Mouse (Mus musculus) frontal cortex, adult 2 months (tissue): ENCODE measurements around the gene Odf4. TPM values are rescaled to one million over a fixed set of nuclear protein-coding genes. Genes with fewer than 3 reads are reported as not detected.
A peak's percentile ranks its signal among the peaks of the same experiment; 100 is the strongest.

Experiments
- DNase-seq, 2 experiments: peaks; one replicate each; pipeline ENCODE4 v3.0.0; 2022; ENCODE audit warnings: low spot score in 1 of 2; ENCODE audit errors: extremely low spot score in 1 of 2
- polyA plus RNA-seq: library from polyadenylated mRNA; depleted of rRNA; stranded (reverse); fragments of >200 nt; gene quantifications from 2 replicates; pipeline ENCODE4 v1.2.3, GENCODE M21; 2012; rRNA removed

Odf4 gene
- polyA plus RNA-seq, 1 experiment, result 0.82 TPM

GRCm38 (mm10) chr11:68883843-68884242 is 43.0 kb downstream of the Odf4 start:
- no peak for DNase-seq

GRCm38 (mm10) chr11:68882107-68882506 is 44.8 kb downstream of the Odf4 start:
- DNase-seq, result no peak

DNA sequence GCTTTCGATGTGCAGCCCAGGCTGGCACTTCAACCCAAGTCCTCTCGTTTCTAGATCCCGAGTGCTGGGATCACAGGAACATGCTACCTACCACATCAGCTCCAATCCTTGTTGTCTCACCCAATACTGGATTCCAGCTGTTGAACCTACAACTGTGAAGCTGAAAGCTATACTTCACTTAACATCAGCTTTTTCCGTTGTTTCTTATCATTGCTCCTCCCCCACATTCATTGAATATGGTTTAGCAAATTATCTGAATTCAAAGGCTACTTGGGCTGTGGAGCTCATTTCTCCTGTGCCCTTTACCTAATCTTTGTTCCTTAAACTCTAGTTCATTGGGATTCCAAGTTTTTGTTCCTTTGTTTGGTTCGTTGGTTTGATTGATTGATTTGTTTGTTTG is 48.1 kb downstream of the Odf4 start:
- no peak for DNase-seq

GRCm38 (mm10) chr11:68874841-68875240 is 52.0 kb downstream of the Odf4 start:
- DNase-seq, result peak in 1 of 2 experiments; percentile 83

Other genes starting within 250 kb of the Odf4 start
- gene Myh10, start 235.5 kb downstream of the Odf4 start, polyA plus RNA-seq, result 137 and 141 TPM in 2 replicates
- gene Ndel1, start 55.2 kb downstream of the Odf4 start, polyA plus RNA-seq, result 99.0 and 114 TPM in 2 replicates
- gene Rnf222, start 38.5 kb downstream of the Odf4 start, polyA plus RNA-seq, result 0.02 TPM in 1 of 2 replicates, not detected in the other
- gene Rpl26, start 25.5 kb downstream of the Odf4 start, polyA plus RNA-seq, result 1,561 and 1,707 TPM in 2 replicates
- 17.6 and 23.9 TPM in 2 replicates for gene Arhgef15, start 30.4 kb upstream of the Odf4 start, polyA plus RNA-seq
- 15.3 and 15.5 TPM in 2 replicates for gene Slc25a35, start 41.0 kb upstream of the Odf4 start, polyA plus RNA-seq
- gene Rangrf, start 48.1 kb upstream of the Odf4 start, polyA plus RNA-seq, result 26.1 and 26.2 TPM in 2 replicates
- 19.0 and 19.8 TPM in 2 replicates for gene Pfas, start 81.4 kb upstream of the Odf4 start, polyA plus RNA-seq
- gene Ctc1, start 88.8 kb upstream of the Odf4 start, polyA plus RNA-seq, result 48.7 and 49.2 TPM in 2 replicates
- gene Aurkb, start 118.6 kb upstream of the Odf4 start, polyA plus RNA-seq, result 0.96 and 1.1 TPM in 2 replicates
- 28.6 and 32.0 TPM in 2 replicates for gene Borcs6, start 132.6 kb upstream of the Odf4 start, polyA plus RNA-seq
- gene Tmem107, start 143.7 kb upstream of the Odf4 start, polyA plus RNA-seq, result 22.0 and 23.5 TPM in 2 replicates
- gene Vamp2, start 161.4 kb upstream of the Odf4 start, polyA plus RNA-seq, result 1,200 and 1,339 TPM in 2 replicates
- 42.7 and 55.8 TPM in 2 replicates for gene Per1, start 168.1 kb upstream of the Odf4 start, polyA plus RNA-seq
- gene Hes7, start 193.3 kb upstream of the Odf4 start, polyA plus RNA-seq, result 0.78 and 0.86 TPM in 2 replicates
- 1.8 and 1.9 TPM in 2 replicates for gene 9130213A22Rik, start 195.5 kb upstream of the Odf4 start, polyA plus RNA-seq
- 5.1 and 8.0 TPM in 2 replicates for gene Aloxe3, start 198.8 kb upstream of the Odf4 start, polyA plus RNA-seq
- 2.0 TPM in 2 replicates for gene Alox12b, start 229.9 kb upstream of the Odf4 start, polyA plus RNA-seq